13 mouse cellular contexts compared by ENCODE assay signal in genomic region chr19:16045261-16045660, GRCm38 (mm10).
"Had no signal": no experiment of that assay in that cellular context is flagged by ENCODE, and none has a peak within 500 bp of the region (broad histone marks: within the 10 kb centered on the region; RNA-seq: fewer than 3 reads in every experiment).

No protein-coding gene starts in this region.

- H3K4me1 ChIP-seq: neural tube, embryonic 12.5 days had no signal

- DNase-seq: lung, adult 18-20 months; lung, embryonic 14.5 days; lung, postnatal 10 days; lung, postnatal 4 days; right cerebral cortex, postnatal 14 days; thymus, adult 18-20 months; thymus, postnatal 14 days; thymus, postnatal 36 days had no signal

- H3K27ac ChIP-seq: liver, embryonic 14.5 days; midbrain, embryonic 13.5 days; midbrain, embryonic 15.5 days; neural tube, embryonic 12.5 days had no signal

- H3K36me3 ChIP-seq: midbrain, embryonic 13.5 days; midbrain, embryonic 15.5 days; neural tube, embryonic 12.5 days had no signal

- H3K4me3 ChIP-seq: megakaryocyte, embryonic 14.5 days; midbrain, embryonic 13.5 days; midbrain, embryonic 15.5 days; neural tube, embryonic 12.5 days had no signal
